Comparison of ENCODE assay signal across 36 mouse cellular contexts in genomic region chr10:82147571-82147970, GRCm38 (mm10).
"Had no signal": no experiment of that assay in that cellular context is flagged by ENCODE, and none has a peak within 500 bp of the region (broad histone marks: within the 10 kb centered on the region; RNA-seq: fewer than 3 reads in every experiment).

No protein-coding gene starts in this region.

- H3K4me2 ChIP-seq: heart, embryonic 11.5 days; heart, embryonic 12.5 days; heart, embryonic 13.5 days; heart, embryonic 15.5 days; hindbrain, embryonic 12.5 days; hindbrain, embryonic 13.5 days; hindbrain, embryonic 14.5 days; hindbrain, embryonic 15.5 days; intestine, embryonic 15.5 days; kidney, embryonic 15.5 days had no signal

- H3K27ac ChIP-seq: heart, embryonic 10.5 days; heart, embryonic 13.5 days; heart, embryonic 15.5 days; hindbrain, embryonic 10.5 days; hindbrain, embryonic 12.5 days; hindbrain, embryonic 13.5 days; hindbrain, embryonic 14.5 days; hindbrain, embryonic 15.5 days; hindbrain, postnatal 0 days; intestine, embryonic 15.5 days; kidney, embryonic 15.5 days; kidney, postnatal 0 days; layer of hippocampus, adult 2 months; left cerebral cortex, adult 2 months had no signal

- ATAC-seq: hindbrain, embryonic 16.5 days; hindbrain, postnatal 0 days; inflammation-experienced regulatory T-cells, adult 6 months; intestine, embryonic 15.5 days; intestine, embryonic 16.5 days; intestine, postnatal 0 days had no signal

- H3K9ac ChIP-seq: heart, embryonic 12.5 days; heart, embryonic 13.5 days; heart, embryonic 15.5 days; hindbrain, embryonic 12.5 days; hindbrain, embryonic 13.5 days; hindbrain, embryonic 14.5 days; hindbrain, embryonic 15.5 days; intestine, embryonic 15.5 days; kidney, embryonic 15.5 days had no signal

- H3K4me3 ChIP-seq: heart, embryonic 10.5 days; heart, embryonic 12.5 days; heart, embryonic 13.5 days; heart, embryonic 15.5 days; hindbrain, embryonic 10.5 days; hindbrain, embryonic 12.5 days; hindbrain, embryonic 13.5 days; hindbrain, embryonic 15.5 days; intestine, embryonic 15.5 days; kidney, embryonic 15.5 days; layer of hippocampus, adult 2 months; left cerebral cortex, adult 2 months had no signal

- H3K4me1 ChIP-seq: heart, embryonic 10.5 days; heart, embryonic 12.5 days; heart, embryonic 13.5 days; heart, embryonic 15.5 days; hindbrain, embryonic 10.5 days; hindbrain, embryonic 12.5 days; hindbrain, embryonic 13.5 days; hindbrain, embryonic 15.5 days; intestine, embryonic 15.5 days; kidney, embryonic 15.5 days had no signal

- DNase-seq: heart, postnatal 10 days; heart, postnatal 14 days; heart, postnatal 36 days; heart, postnatal 4 days; kidney, adult 11 months; kidney, adult 18-20 months; kidney, adult 2 months; kidney, adult 8-10 months; kidney, adult 9 months; kidney, postnatal 10 days; kidney, postnatal 14 days; kidney, postnatal 25 days; kidney, postnatal 36 days; kidney, postnatal 4 days; layer of hippocampus, adult 9-11 months; layer of hippocampus, postnatal 36 days had no signal

- H3K27me3 ChIP-seq: heart, embryonic 12.5 days; heart, embryonic 13.5 days; heart, embryonic 15.5 days; hindbrain, embryonic 12.5 days; hindbrain, embryonic 13.5 days; hindbrain, embryonic 15.5 days; intestine, embryonic 15.5 days; kidney, embryonic 15.5 days had no signal
